8 mouse cellular contexts compared by ENCODE assay signal in the genomic region with DNA sequence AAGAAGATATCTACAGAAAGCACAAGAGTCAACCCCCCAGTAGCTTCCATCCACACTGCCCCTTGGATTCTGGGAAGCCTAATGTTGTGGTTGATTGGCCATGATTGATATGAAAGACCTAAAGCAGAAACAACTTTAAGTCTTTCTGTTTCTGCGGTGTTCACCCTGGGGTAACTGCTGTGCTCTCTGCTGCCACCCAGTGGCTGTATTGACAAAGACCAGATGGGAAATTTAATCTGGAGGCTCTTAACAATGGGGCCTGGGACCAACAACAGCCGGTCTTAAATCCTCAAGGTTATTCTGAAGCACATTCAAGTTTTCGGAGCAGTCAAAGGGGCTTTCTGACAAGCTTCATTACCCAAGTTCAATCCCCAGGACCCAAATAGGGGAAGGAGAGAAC. TPM values are rescaled to one million over a fixed set of nuclear protein-coding genes. Genes with fewer than 3 reads are reported as not detected.
A peak's percentile ranks its signal among the peaks of the same experiment; 100 is the strongest.
DNase-seq lines count a peak whose midpoint lies in the region; ATAC-seq and TF ChIP-seq lines count a peak whose summit lies in the region.

No protein-coding gene starts in this region.

- H3K9ac ChIP-seq in heart, adult 2 months (ENCODE audit: low read depth, low read length): no peak overlapping the region
- H3K9ac ChIP-seq in lung, postnatal 0 days (replicated peaks; ENCODE audit: low read depth): no peak overlapping the region; the same call in 1 of the 2 replicates

- no peaks in the 10 kb centered on the region; the same call in 1 of the 2 replicates for H3K4me1 ChIP-seq in heart, adult 2 months (ENCODE audit: control insufficient read depth, insufficient read depth, low read length)
- H3K4me1 ChIP-seq in lung, postnatal 0 days (ENCODE audit: insufficient read depth, low read depth, low read length): no peaks in the 10 kb centered on the region

- no peak for TF ChIP-seq POLR2A in heart, adult 2 months (IDR thresholded peaks at IDR 0.05; ENCODE audit: insufficient read depth, low read depth, low read length)

- no peaks in the 10 kb centered on the region for H3K27me3 ChIP-seq in heart, adult 2 months (ENCODE audit: control insufficient read depth, insufficient read depth, low read length)
- H3K27me3 ChIP-seq in lung, postnatal 0 days (replicated peaks; ENCODE audit: insufficient read depth, low read length): no peaks in the 10 kb centered on the region

- no peak overlapping the region for H3K4me3 ChIP-seq in heart, adult 2 months
- no peak overlapping the region for H3K4me3 ChIP-seq in lung, postnatal 0 days (ENCODE audit: low read depth, low read length)

- no peak overlapping the region for H3K27ac ChIP-seq in heart, adult 2 months
- H3K27ac ChIP-seq in lung, postnatal 0 days (ENCODE audit: low read length): no peak overlapping the region

- TF ChIP-seq CTCF in heart, adult 2 months (IDR thresholded peaks at IDR 0.05): peak; percentile 95
- peak; percentile 94 for TF ChIP-seq CTCF in lung, postnatal 0 days (IDR thresholded peaks at IDR 0.05)

- intact Hi-C loops in heart, adult 2 months (cut with DNase I): loop anchor here (1.0 to 5.0 kb wide), 3 partner anchors 72 to 259 kb away; a partner anchor contains a TSS

- peak; percentile 64 for ATAC-seq in CD4-positive, CD25-positive, alpha-beta regulatory T cell, adult 4 months
- ATAC-seq in lung, postnatal 0 days: peak; percentile 76

- peak; percentile 89 for DNase-seq in ZHBTc4 (ENCODE audit: low read depth, low spot score)
- peak; percentile 91 for DNase-seq in embryo, embryonic 10.5 days (ENCODE audit: low spot score)
- peak; percentile 80 to 82 for DNase-seq in heart, adult 2 months
- peak; percentile 31 to 83 for DNase-seq in layer of hippocampus, adult 18-20 months (ENCODE audit: low spot score in 2 of 2)
- DNase-seq in lung, postnatal 0 days (ENCODE audit: low spot score): peak; percentile 86
- peak; percentile 15 to 22 for DNase-seq in right cerebral cortex, postnatal 36 days (ENCODE audit: low spot score in 2 of 2)
- peak; percentile 69 to 85 for DNase-seq in urinary bladder, postnatal 4 days (ENCODE audit: low spot score in 2 of 2)

- no peak overlapping the region for H3K4me2 ChIP-seq in lung, postnatal 0 days (replicated peaks; ENCODE audit: low read depth, low read length)

- H3K36me3 ChIP-seq in heart, adult 2 months (ENCODE audit: control insufficient read depth, insufficient read depth, low read length): no peaks in the 10 kb centered on the region
- no peaks in the 10 kb centered on the region for H3K36me3 ChIP-seq in lung, postnatal 0 days (ENCODE audit: insufficient read depth, low read length)

- TF ChIP-seq EP300 in heart, adult 2 months (IDR thresholded peaks at IDR 0.05; ENCODE audit: insufficient read depth, low read depth, low read length): no peak
- no peak for TF ChIP-seq EP300 in lung, postnatal 0 days (IDR thresholded peaks at IDR 0.05)

- no peaks in the 10 kb centered on the region for H3K79me2 ChIP-seq in heart, adult 2 months (replicated peaks; ENCODE audit: control insufficient read depth, insufficient read depth, low read length)

- WGBS in heart, adult 2 months: 3% methylated on average over 3 of the region's 3 CpGs
- 2% methylated on average over 3 of the region's 3 CpGs for WGBS in lung, postnatal 0 days

- no peaks in the 10 kb centered on the region for H3K9me3 ChIP-seq in lung, postnatal 0 days (ENCODE audit: low read length)

RNA-seq across cellular contexts. Expression of a gene that starts 24.0 kb away (rescaled TPM):
- under 1 TPM; 0.35 to 0.71 TPM for polyA plus RNA-seq in CD4-positive, CD25-positive, alpha-beta regulatory T cell, adult 4 months (2017; shearing (Covaris generic))
- total RNA-seq in heart, adult 2 months (2021): 100 to 1,000 TPM; 359 to 430 TPM
- 163 and 284 TPM in 2 replicates for polyA plus RNA-seq in heart, adult 2 months (2012; rRNA removed)
- 1 to 10 TPM in 1 of 2 experiments, under 1 TPM in 1; 0.71 to 1.3 TPM for total RNA-seq in layer of hippocampus, adult 18-20 months (2021)
- polyA plus RNA-seq in lung, postnatal 0 days (2015; fragmentation: Nextera tagmentation; extraction: Ambion mirVana): 126 and 136 TPM in 2 replicates

Comparison
In these comparisons a context has a peak if more than half of its experiments do, and no peak if none do; other contexts are left out.
1. DNase-seq: peak in every context shown above with its lines; median percentile 91 in embryo, embryonic 10.5 days; 89 in ZHBTc4; 86 in lung, postnatal 0 days; 81 in heart, adult 2 months; 77 in urinary bladder, postnatal 4 days; 57 in layer of hippocampus, adult 18-20 months; 18 in right cerebral cortex, postnatal 36 days.
2. RNA of a gene that starts 24.0 kb away (polyA plus RNA-seq): 163 to 284 TPM in heart, adult 2 months and 126 to 136 TPM in lung, postnatal 0 days; 0.35 to 0.71 TPM in CD4-positive, CD25-positive, alpha-beta regulatory T cell, adult 4 months; every median in the first group is over 10 times any median in the second.